Mouse (Mus musculus) bone marrow, adult 2 months (tissue): ENCODE measurements around the gene Hes7. TPM values are rescaled to one million over a fixed set of nuclear protein-coding genes. Genes with fewer than 3 reads are reported as not detected.

ENCODE experiments used
- H3K27ac ChIP-seq: fragments of 200-500 bp; 2 replicates; pipeline ENCODE4 v1.5.1; 2012; ENCODE audit warnings: low read depth, mild to moderate bottlenecking, control low read depth, inconsistent platforms, low read length; ENCODE audit not compliant: control insufficient read depth, poor library complexity, insufficient read depth
- H3K4me1 ChIP-seq: fragments of 200-500 bp; 2 replicates; pipeline ENCODE4 v1.6.1; 2011; ENCODE audit warnings: low read length; ENCODE audit not compliant: control insufficient read depth, insufficient read depth
- H3K4me3 ChIP-seq: fragments of 200-500 bp; replicated peaks from 2 replicates; pipeline ENCODE3; 2011; ENCODE audit warnings: mild to moderate bottlenecking, low read depth, low read length, control low read depth; ENCODE audit not compliant: control insufficient read depth
- CTCF ChIP-seq: fragments of 200-500 bp; IDR thresholded peaks from 2 replicates; pipeline ENCODE4 v1.5.1; 2011; ENCODE audit warnings: low read length, control low read depth; ENCODE audit not compliant: control insufficient read depth, insufficient read depth
- POLR2A ChIP-seq: fragments of 200-500 bp; IDR thresholded peaks from 2 replicates; pipeline ENCODE4 v1.6.1; 2011; ENCODE audit warnings: low read depth, mild to moderate bottlenecking, control low read depth, low read length, borderline replicate concordance; ENCODE audit not compliant: control insufficient read depth
- WGBS: fragments of 180-500 bp; shearing (Covaris S2); methylation state at CpG from one replicate; pipeline ENCODE4 v1.1.7; 2018; 5-methylcytosine and 5-hydroxymethylcytosine counted together
- polyA plus RNA-seq: library from polyadenylated mRNA; stranded (reverse); fragments of >200 nt; gene quantifications from 2 replicates; pipeline ENCODE4 v1.2.4, GENCODE M21; 2011; ENCODE audit warnings: low replicate concordance; ENCODE audit not compliant: missing spikeins, insufficient read depth, insufficient read length

Gene Hes7
- polyA plus RNA-seq, 1 experiment = 1.1 TPM

- no peak overlapping the region for H3K4me3 ChIP-seq
- peaks cover 1% of the 10 kb centered on the region; the same call in 1 of the 2 replicates for H3K4me1 ChIP-seq
- H3K27ac ChIP-seq = no peak overlapping the region
- WGBS = 51% methylated on average over 8 of the region's 8 CpGs
- TF ChIP-seq CTCF = no peak
- no peak for TF ChIP-seq POLR2A
Observed at GRCm38 (mm10) chr11:69128426-69129122, 8.4 kb downstream of the Hes7 start.

DNA sequence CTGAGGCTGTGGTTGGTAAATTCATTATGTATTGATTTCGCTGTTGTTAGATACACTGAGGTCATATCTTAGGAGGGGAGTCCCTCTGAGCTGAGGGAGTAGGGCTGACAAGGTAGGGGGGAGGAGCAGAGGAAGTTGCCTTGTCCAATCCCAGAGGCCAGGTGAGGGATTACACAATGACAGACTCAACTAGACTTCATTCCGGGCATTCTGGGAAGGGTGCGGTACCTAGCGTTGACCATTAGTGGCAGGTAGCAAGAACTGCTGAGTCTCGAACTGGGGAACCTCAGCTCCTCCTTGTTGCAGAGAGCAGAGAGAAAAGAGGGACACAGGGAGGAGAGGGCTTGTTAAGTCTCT, 13.3 kb downstream of the Hes7 start:
- WGBS = 56% methylated on average over 5 of the region's 5 CpGs
- Histone ChIP-seq H3K4me3 (no peak overlapping the region), H3K4me1 (peaks cover 1% of the 10 kb centered on the region), H3K27ac (no peak overlapping the region)
- TF ChIP-seq POLR2A (no peak), CTCF (no peak)

GRCm38 (mm10) chr11:69133923-69134621, 13.9 kb downstream of the Hes7 start:
- Histone ChIP-seq H3K27ac (no peak overlapping the region), H3K4me3 (peak overlapping the region; percentile 54), H3K4me1 (peaks cover 1% of the 10 kb centered on the region)
- TF ChIP-seq CTCF (no peak), POLR2A (no peak)
- 3% methylated on average over 34 of the region's 34 CpGs for WGBS

GRCm38 (mm10) chr11:69134622-69134968, 14.4 kb downstream of the Hes7 start:
- WGBS = 63% methylated on average over 8 of the region's 8 CpGs
- H3K4me1 ChIP-seq = peaks cover 1% of the 10 kb centered on the region
- no peak overlapping the region for H3K27ac ChIP-seq
- no peak for TF ChIP-seq POLR2A
- TF ChIP-seq CTCF = no peak
- H3K4me3 ChIP-seq = no peak overlapping the region

GRCm38 (mm10) chr11:69135361-69135760, 15.2 kb downstream of the Hes7 start:
- peaks cover 1% of the 10 kb centered on the region for H3K4me1 ChIP-seq
- no peak for TF ChIP-seq POLR2A
- no peak for TF ChIP-seq CTCF
- H3K4me3 ChIP-seq = no peak overlapping the region
- H3K27ac ChIP-seq = no peak overlapping the region
- 59% methylated on average over 6 of the region's 6 CpGs for WGBS

GRCm38 (mm10) chr11:69147546-69147945, 27.3 kb downstream of the Hes7 start:
- no peak overlapping the region for H3K27ac ChIP-seq
- TF ChIP-seq POLR2A = no peak
- no peak for TF ChIP-seq CTCF
- H3K4me1 ChIP-seq = no peaks in the 10 kb centered on the region
- 76% methylated on average over 7 of the region's 7 CpGs for WGBS
- no peak overlapping the region for H3K4me3 ChIP-seq

DNA sequence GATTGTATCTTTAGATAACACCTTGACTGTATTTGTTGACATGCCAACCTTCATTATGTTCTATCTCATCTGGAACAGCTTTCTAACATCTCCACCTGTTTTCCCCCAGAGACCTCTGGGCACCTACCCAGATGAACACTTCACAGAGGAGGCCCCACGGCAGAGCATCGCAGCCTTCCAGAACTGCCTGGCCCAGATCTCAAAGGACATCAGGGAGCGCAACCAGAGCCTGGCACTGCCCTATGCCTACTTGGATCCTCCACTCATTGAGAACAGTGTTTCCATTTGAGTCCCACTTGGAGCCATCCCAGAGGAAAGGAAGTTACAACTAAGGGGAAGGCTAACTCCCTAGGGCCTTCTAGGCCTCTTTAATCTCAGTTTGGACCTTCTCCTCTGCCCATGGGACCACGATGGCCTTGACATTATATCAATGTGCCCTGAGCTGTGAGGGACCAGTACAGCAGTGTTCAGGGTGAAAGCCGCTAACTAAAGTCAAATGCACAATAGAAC, 28.3 kb downstream of the Hes7 start:
- Histone ChIP-seq H3K4me3 (no peak overlapping the region), H3K27ac (no peak overlapping the region), H3K4me1 (no peaks in the 10 kb centered on the region)
- TF ChIP-seq POLR2A (no peak), CTCF (no peak)
- 87% methylated on average over 5 of the region's 5 CpGs for WGBS

- no peaks in the 10 kb centered on the region for H3K4me1 ChIP-seq
- TF ChIP-seq CTCF (no peak), POLR2A (no peak)
- no peak overlapping the region for H3K27ac ChIP-seq
- WGBS = 85% methylated on average over 6 of the region's 6 CpGs
- H3K4me3 ChIP-seq = no peak overlapping the region
Observed at GRCm38 (mm10) chr11:69149728-69150127, 29.5 kb downstream of the Hes7 start.
